Mouse (Mus musculus): ENCODE measurements around the gene Zfp473. TPM values are rescaled to one million over a fixed set of nuclear protein-coding genes. Genes with fewer than 3 reads are reported as not detected.
"Not testable (repeated sequence)": the region's sequence is repeated elsewhere in the genome, so short reads cannot be mapped to it uniquely, and the experiment has no call there.

Zfp473 gene
- 2.7 and 4.3 TPM in 2 replicates for polyA plus RNA-seq (2014; fragmentation: Nextera tagmentation; extraction: Ambion mirVana)

GRCm38 (mm10) chr7:44750950-44751349 lies at the start of gene Zfp473:
Gene Zfp473, minus strand, starts transcription at chr7:44751050.
- not testable (repeated sequence) for H3K4me2 ChIP-seq; H3K9me3 ChIP-seq (ENCODE audit: control insufficient read depth, low read length); H3K4me3 ChIP-seq (ENCODE audit: low read depth, low read length); H3K36me3 ChIP-seq (ENCODE audit: control insufficient read depth, insufficient read depth, low read length); H3K9ac ChIP-seq (ENCODE audit: low read length); DNase-seq (ENCODE audit: low spot score, missing footprints); H3K27ac ChIP-seq (ENCODE audit: low read depth, low read length); H3K27me3 ChIP-seq (ENCODE audit: control insufficient read depth, insufficient read depth, low read length); ATAC-seq (ENCODE audit: low FRiP score)
- H3K4me1 ChIP-seq (ENCODE audit: control insufficient read depth, insufficient read depth, low read length) = peaks cover 10% of the 10 kb centered on the region
- WGBS = 91% methylated on average over 1 of the region's 1 CpGs

- Histone ChIP-seq H3K4me1 (ENCODE audit: control insufficient read depth, insufficient read depth, low read length) (no peaks in the 10 kb centered on the region), H3K27ac (ENCODE audit: low read depth, low read length) (no peak overlapping the region), H3K4me2 (no peak overlapping the region), H3K9me3 (ENCODE audit: control insufficient read depth, low read length) (no peaks in the 10 kb centered on the region), H3K9ac (ENCODE audit: low read length) (no peak overlapping the region), H3K4me3 (ENCODE audit: low read depth, low read length) (no peak overlapping the region), H3K36me3 (ENCODE audit: control insufficient read depth, insufficient read depth, low read length) (no peaks in the 10 kb centered on the region), H3K27me3 (ENCODE audit: control insufficient read depth, insufficient read depth, low read length) (no peaks in the 10 kb centered on the region)
- DNase-seq (ENCODE audit: low spot score, missing footprints) (no peak), ATAC-seq (ENCODE audit: low FRiP score) (no peak)
- 84% methylated on average over 6 of the region's 6 CpGs for WGBS
Measured at GRCm38 (mm10) chr7:44792781-44793180, 41.9 kb upstream of the Zfp473 start.

- 68% methylated on average over 4 of the region's 4 CpGs for WGBS
- no peak for ATAC-seq (ENCODE audit: low FRiP score)
- H3K4me1 ChIP-seq (ENCODE audit: control insufficient read depth, insufficient read depth, low read length) = no peaks in the 10 kb centered on the region
Measured at GRCm38 (mm10) chr7:44790066-44790465, 39.2 kb upstream of the Zfp473 start.

GRCm38 (mm10) chr7:44789531-44789930 lies 38.7 kb upstream of the Zfp473 start:
- DNase-seq (ENCODE audit: low spot score, missing footprints) = no peak
- no peak overlapping the region for H3K27ac ChIP-seq (ENCODE audit: low read depth, low read length)
- H3K4me3 ChIP-seq (ENCODE audit: low read depth, low read length) = no peak overlapping the region
- 69% methylated on average over 3 of the region's 3 CpGs for WGBS
- no peak overlapping the region for H3K4me2 ChIP-seq
- no peak for ATAC-seq (ENCODE audit: low FRiP score)
- H3K9ac ChIP-seq (ENCODE audit: low read length) = no peak overlapping the region
- H3K27me3 ChIP-seq (ENCODE audit: control insufficient read depth, insufficient read depth, low read length) = no peaks in the 10 kb centered on the region
- no peaks in the 10 kb centered on the region for H3K4me1 ChIP-seq (ENCODE audit: control insufficient read depth, insufficient read depth, low read length)
- no peaks in the 10 kb centered on the region for H3K36me3 ChIP-seq (ENCODE audit: control insufficient read depth, insufficient read depth, low read length)
- H3K9me3 ChIP-seq (ENCODE audit: control insufficient read depth, low read length) = no peaks in the 10 kb centered on the region

More at GRCm38 (mm10) chr7:44790066-44790465, 39.2 kb upstream of the Zfp473 start:
- no peak overlapping the region for H3K4me3 ChIP-seq (ENCODE audit: low read depth, low read length)
- H3K27me3 ChIP-seq (ENCODE audit: control insufficient read depth, insufficient read depth, low read length) = no peaks in the 10 kb centered on the region
- DNase-seq (ENCODE audit: low spot score, missing footprints) = no peak
- no peaks in the 10 kb centered on the region for H3K36me3 ChIP-seq (ENCODE audit: control insufficient read depth, insufficient read depth, low read length)
- no peak overlapping the region for H3K9ac ChIP-seq (ENCODE audit: low read length)
- H3K27ac ChIP-seq (ENCODE audit: low read depth, low read length) = no peak overlapping the region
- no peak overlapping the region for H3K4me2 ChIP-seq
- H3K9me3 ChIP-seq (ENCODE audit: control insufficient read depth, low read length) = no peaks in the 10 kb centered on the region

GRCm38 (mm10) chr7:44780101-44780500 lies 29.3 kb upstream of the Zfp473 start:
- ATAC-seq (ENCODE audit: low FRiP score) (no peak), DNase-seq (ENCODE audit: low spot score, missing footprints) (no peak)
- Histone ChIP-seq H3K9me3 (ENCODE audit: control insufficient read depth, low read length) (no peaks in the 10 kb centered on the region), H3K4me2 (no peak overlapping the region), H3K4me1 (ENCODE audit: control insufficient read depth, insufficient read depth, low read length) (no peaks in the 10 kb centered on the region), H3K4me3 (ENCODE audit: low read depth, low read length) (no peak overlapping the region), H3K36me3 (ENCODE audit: control insufficient read depth, insufficient read depth, low read length) (peaks cover 3% of the 10 kb centered on the region; the same call in 1 of the 2 replicates), H3K27ac (ENCODE audit: low read depth, low read length) (no peak overlapping the region), H3K27me3 (ENCODE audit: control insufficient read depth, insufficient read depth, low read length) (no peaks in the 10 kb centered on the region), H3K9ac (ENCODE audit: low read length) (no peak overlapping the region)
- 85% methylated on average over 8 of the region's 8 CpGs for WGBS

- Histone ChIP-seq H3K27me3 (ENCODE audit: control insufficient read depth, insufficient read depth, low read length) (no peaks in the 10 kb centered on the region), H3K4me2 (no peak overlapping the region), H3K4me3 (ENCODE audit: low read depth, low read length) (no peak overlapping the region), H3K4me1 (ENCODE audit: control insufficient read depth, insufficient read depth, low read length) (no peaks in the 10 kb centered on the region), H3K36me3 (ENCODE audit: control insufficient read depth, insufficient read depth, low read length) (peaks cover 5% of the 10 kb centered on the region; the same call in 1 of the 2 replicates), H3K9me3 (ENCODE audit: control insufficient read depth, low read length) (no peaks in the 10 kb centered on the region), H3K9ac (ENCODE audit: low read length) (no peak overlapping the region), H3K27ac (ENCODE audit: low read depth, low read length) (no peak overlapping the region)
- 90% methylated on average over 9 of the region's 9 CpGs for WGBS
- no peak for ATAC-seq (ENCODE audit: low FRiP score)
- DNase-seq (ENCODE audit: low spot score, missing footprints) = no peak
Measured at GRCm38 (mm10) chr7:44776849-44777498, 26.1 kb upstream of the Zfp473 start.

GRCm38 (mm10) chr7:44772591-44773204 lies 21.8 kb upstream of the Zfp473 start:
- no peak overlapping the region for H3K27ac ChIP-seq (ENCODE audit: low read depth, low read length)
- no peak overlapping the region for H3K4me3 ChIP-seq (ENCODE audit: low read depth, low read length)
- H3K27me3 ChIP-seq (ENCODE audit: control insufficient read depth, insufficient read depth, low read length) = no peaks in the 10 kb centered on the region
- no peaks in the 10 kb centered on the region for H3K9me3 ChIP-seq (ENCODE audit: control insufficient read depth, low read length)
- ATAC-seq (ENCODE audit: low FRiP score) (no peak), DNase-seq (ENCODE audit: low spot score, missing footprints) (no peak)
- H3K9ac ChIP-seq (ENCODE audit: low read length) = no peak overlapping the region
- H3K4me1 ChIP-seq (ENCODE audit: control insufficient read depth, insufficient read depth, low read length) = no peaks in the 10 kb centered on the region
- WGBS = 90% methylated on average over 8 of the region's 8 CpGs
- peaks cover 10% of the 10 kb centered on the region for H3K36me3 ChIP-seq (ENCODE audit: control insufficient read depth, insufficient read depth, low read length)
- H3K4me2 ChIP-seq = no peak overlapping the region

- no peak for ATAC-seq (ENCODE audit: low FRiP score)
Measured at GRCm38 (mm10) chr7:44770046-44770578, 19.3 kb upstream of the Zfp473 start.

GRCm38 (mm10) chr7:44768129-44768528 lies 17.3 kb upstream of the Zfp473 start:
- H3K36me3 ChIP-seq (ENCODE audit: control insufficient read depth, insufficient read depth, low read length) = peaks cover 8% of the 10 kb centered on the region; the same call in 1 of the 2 replicates
- DNase-seq (ENCODE audit: low spot score, missing footprints) (no peak), ATAC-seq (ENCODE audit: low FRiP score) (no peak)
- no peaks in the 10 kb centered on the region for H3K9me3 ChIP-seq (ENCODE audit: control insufficient read depth, low read length)
- no peak overlapping the region for H3K4me3 ChIP-seq (ENCODE audit: low read depth, low read length)
- H3K4me1 ChIP-seq (ENCODE audit: control insufficient read depth, insufficient read depth, low read length) = no peaks in the 10 kb centered on the region
- H3K4me2 ChIP-seq = no peak overlapping the region
- 88% methylated on average over 5 of the region's 5 CpGs for WGBS
- H3K27me3 ChIP-seq (ENCODE audit: control insufficient read depth, insufficient read depth, low read length) = no peaks in the 10 kb centered on the region
- H3K9ac ChIP-seq (ENCODE audit: low read length) = no peak overlapping the region
- no peak overlapping the region for H3K27ac ChIP-seq (ENCODE audit: low read depth, low read length)

More at GRCm38 (mm10) chr7:44770046-44770578, 19.3 kb upstream of the Zfp473 start:
- Histone ChIP-seq H3K9me3 (ENCODE audit: control insufficient read depth, low read length) (no peaks in the 10 kb centered on the region), H3K27ac (ENCODE audit: low read depth, low read length) (no peak overlapping the region), H3K27me3 (ENCODE audit: control insufficient read depth, insufficient read depth, low read length) (no peaks in the 10 kb centered on the region), H3K4me1 (ENCODE audit: control insufficient read depth, insufficient read depth, low read length) (no peaks in the 10 kb centered on the region), H3K4me3 (ENCODE audit: low read depth, low read length) (no peak overlapping the region), H3K9ac (ENCODE audit: low read length) (no peak overlapping the region), H3K4me2 (no peak overlapping the region), H3K36me3 (ENCODE audit: control insufficient read depth, insufficient read depth, low read length) (peaks cover 10% of the 10 kb centered on the region; the same call in 1 of the 2 replicates)
- peak; percentile 90 for DNase-seq (ENCODE audit: low spot score, missing footprints)
- WGBS = 16% methylated on average over 6 of the region's 6 CpGs
